Mouse (Mus musculus): ENCODE data around the gene Srgap1.

Gene Srgap1

GRCm38 (mm10) chr10:121886805-121887204, 160.3 kb downstream of the Srgap1 start:
- no peak for DNase-seq (ENCODE audit: extremely low spot score, low read depth, low spot score)

GRCm38 (mm10) chr10:121885512-121886218, 161.4 kb downstream of the Srgap1 start:
- DNase-seq (ENCODE audit: extremely low spot score, low read depth, low spot score), result no peak

DNA sequence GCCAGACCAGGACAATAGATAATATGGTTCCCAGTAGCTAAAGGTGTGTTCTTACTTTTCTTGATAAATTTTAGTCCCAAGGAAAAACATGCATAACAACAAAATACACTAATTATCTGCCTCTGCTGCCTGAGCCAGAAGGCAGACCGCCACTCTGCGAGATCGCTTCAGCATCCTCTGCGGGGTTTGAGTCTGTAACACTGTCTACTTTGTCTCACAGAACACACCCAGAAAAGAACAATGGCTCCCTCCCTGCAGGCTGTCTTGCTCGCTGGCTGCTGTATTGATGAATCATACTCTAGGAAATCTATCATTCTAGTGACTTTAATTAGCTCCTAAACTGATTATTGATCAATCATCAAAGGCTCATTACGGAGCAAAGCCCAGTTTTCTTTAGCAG, 164.7 kb downstream of the Srgap1 start:
- no peak for DNase-seq (ENCODE audit: extremely low spot score, low read depth, low spot score)

- no peak for DNase-seq (ENCODE audit: extremely low spot score, low read depth, low spot score)
Measured at GRCm38 (mm10) chr10:121878855-121879254, 168.3 kb downstream of the Srgap1 start.

- DNase-seq (ENCODE audit: extremely low spot score, low read depth, low spot score), result no peak
Measured at GRCm38 (mm10) chr10:121877906-121878305, 169.2 kb downstream of the Srgap1 start.

DNA sequence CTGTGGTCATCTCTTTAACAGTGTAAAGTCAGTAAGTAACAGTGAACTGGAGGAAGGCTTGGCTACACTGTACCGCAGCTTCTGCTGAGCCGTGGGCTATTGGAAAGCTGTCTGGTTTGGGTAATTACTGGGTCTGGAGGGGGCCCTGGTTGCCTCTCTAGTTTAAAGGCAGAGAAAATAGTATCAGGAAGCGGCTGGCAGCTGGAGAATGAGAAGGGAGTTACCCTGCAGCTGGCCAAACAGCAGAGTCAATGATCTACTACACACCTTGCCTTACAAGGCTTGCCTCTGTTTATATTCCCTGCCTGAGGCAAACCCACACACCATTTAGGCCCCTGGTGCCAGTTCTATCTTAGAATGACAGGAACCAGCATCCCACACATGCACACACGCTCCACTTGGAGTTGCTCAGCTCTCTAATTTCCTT, 174.0 kb downstream of the Srgap1 start:
- DNase-seq (ENCODE audit: extremely low spot score, low read depth, low spot score), result no peak

GRCm38 (mm10) chr10:121869941-121870340, 177.2 kb downstream of the Srgap1 start:
- DNase-seq (ENCODE audit: extremely low spot score, low read depth, low spot score), result no peak

GRCm38 (mm10) chr10:121868255-121868654, 178.9 kb downstream of the Srgap1 start:
- DNase-seq (ENCODE audit: extremely low spot score, low read depth, low spot score), result no peak

DNA sequence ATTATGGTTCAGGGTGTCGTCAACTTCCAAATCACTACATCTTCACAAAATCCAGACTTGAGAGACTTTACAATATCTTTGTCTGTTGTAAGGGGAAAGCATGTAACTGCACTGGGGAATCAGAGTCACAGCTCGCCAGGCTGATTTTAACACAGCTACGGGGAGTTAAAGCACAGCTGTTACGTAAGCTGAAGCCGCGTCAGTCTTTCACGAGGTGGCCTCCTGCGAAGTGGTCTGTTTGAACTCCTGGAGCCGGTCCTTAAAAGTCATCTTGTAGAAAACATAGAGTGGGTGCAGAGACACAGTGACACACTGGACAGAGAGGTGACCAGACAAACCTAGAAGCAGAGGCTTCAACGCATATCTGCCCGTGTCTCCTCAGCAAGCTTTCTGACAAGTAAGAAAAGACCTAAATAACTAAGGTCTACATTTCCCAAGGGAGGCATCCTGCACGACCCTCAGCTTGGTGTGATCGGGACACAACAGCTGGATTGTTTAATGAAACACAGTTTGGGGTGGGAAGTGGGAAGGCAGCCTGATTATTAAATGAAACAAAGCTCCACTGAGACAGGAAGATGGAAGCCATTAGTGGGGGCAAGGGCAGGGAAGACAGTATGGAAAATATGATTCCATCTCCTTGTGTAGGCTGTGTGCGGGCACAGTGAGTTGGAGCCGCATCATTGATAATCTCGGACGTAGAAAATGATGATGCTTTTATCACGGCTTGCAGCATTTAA, 181.4 kb downstream of the Srgap1 start:
- DNase-seq (ENCODE audit: extremely low spot score, low read depth, low spot score), result no peak

- no peak for DNase-seq (ENCODE audit: extremely low spot score, low read depth, low spot score)
Measured at GRCm38 (mm10) chr10:121860924-121861323, 186.2 kb downstream of the Srgap1 start.

DNA sequence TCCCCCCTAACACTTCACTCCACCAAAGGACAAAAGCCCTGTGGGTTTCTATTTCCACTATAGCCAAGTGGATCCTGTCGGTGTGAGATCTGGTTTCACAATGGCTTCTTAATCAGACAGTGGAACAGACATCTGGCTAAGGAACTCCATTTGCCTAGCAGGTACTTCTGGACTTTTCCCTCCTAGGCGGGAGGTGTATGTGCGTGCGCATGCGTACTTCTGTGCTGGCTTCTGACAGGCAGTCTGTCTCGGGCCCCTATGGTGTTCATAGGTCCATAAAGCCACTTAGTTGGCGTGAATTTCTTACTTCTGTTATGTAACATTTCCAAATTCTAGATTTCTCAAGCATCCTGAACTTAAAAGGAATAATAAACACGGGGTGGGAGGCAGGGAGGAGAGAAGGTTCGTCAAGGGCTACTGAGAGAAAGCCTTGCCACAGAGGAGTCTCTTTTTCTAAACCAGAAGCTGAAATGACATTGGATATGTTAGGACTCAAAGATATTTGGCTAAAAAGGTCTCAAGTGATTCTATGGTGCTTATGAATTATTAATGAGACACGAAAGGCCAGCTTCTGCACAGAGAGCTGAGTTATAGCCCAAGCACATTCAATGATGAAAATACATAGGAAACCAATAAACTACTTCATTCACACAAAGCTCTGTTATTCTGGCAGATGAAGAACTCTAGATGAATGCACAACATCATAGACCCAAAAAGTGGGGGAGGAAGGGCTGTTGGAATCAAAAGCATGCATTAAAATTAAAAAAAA, 187.1 kb downstream of the Srgap1 start:
- no peak for DNase-seq (ENCODE audit: extremely low spot score, low read depth, low spot score)

- no peak for DNase-seq (ENCODE audit: extremely low spot score, low read depth, low spot score)
Measured at GRCm38 (mm10) chr10:121858911-121859310, 188.2 kb downstream of the Srgap1 start.

DNA sequence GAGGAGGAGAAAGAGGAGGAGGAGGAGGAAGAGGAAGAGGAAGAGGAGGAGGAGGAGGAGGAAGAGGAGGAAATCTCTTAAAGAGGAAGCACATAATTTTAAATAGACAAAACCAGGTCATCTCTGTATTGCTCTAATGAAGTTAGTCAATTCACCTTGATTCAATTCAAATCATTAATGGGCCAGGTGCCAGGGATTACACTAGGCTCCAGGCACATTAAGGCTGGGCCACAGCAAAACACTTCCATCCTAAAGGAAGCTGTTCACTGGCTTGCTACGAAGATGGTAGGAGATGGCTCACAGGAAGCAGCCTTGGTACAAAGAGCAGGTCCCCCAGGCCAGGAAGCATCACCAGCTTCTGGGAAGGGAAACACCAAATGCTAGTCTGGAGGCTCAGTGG, 189.0 kb downstream of the Srgap1 start:
- DNase-seq (ENCODE audit: extremely low spot score, low read depth, low spot score), result no peak

GRCm38 (mm10) chr10:121855863-121856446, 191.2 kb downstream of the Srgap1 start:
- no peak for DNase-seq (ENCODE audit: extremely low spot score, low read depth, low spot score)

GRCm38 (mm10) chr10:121853385-121853808, 193.7 kb downstream of the Srgap1 start:
- no peak for DNase-seq (ENCODE audit: extremely low spot score, low read depth, low spot score)

DNA sequence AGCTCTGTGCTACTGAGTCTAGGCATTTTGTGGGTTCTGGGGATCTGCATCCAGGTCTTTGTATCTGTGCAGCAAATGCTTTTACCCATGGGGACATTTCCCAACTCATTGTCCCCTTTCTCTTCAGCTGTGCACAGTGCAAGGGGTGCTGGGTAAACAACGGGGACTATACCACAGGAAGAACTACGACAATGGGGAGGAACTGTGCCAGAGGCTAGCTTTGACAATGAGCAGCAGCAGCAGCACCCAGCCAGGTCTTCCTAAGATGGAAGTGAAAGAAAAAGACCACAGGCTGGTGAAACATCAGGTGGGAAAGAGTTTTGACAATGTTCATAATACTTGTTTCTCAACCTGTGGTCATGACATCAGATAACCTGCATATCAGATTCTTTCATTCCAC, 197.6 kb downstream of the Srgap1 start:
- no peak for DNase-seq (ENCODE audit: extremely low spot score, low read depth, low spot score)

DNA sequence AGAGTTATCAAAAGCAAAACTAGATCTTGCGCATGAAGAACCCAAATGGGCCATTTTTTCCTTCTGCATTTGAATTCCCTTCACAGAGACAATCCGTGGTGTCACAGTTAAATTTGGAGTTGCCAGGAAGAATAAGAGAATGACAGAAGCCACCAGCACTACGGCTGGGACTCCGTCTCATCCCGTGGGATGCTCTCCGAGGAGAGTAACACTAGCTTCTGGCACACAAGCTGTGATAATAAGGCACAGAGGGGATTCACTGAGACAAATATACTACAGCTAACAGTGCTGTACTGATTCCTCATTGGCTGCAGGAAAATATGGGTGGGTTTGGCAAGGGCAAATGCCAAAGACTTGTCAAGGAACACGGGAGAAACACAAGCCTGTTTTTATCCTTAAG, 201.4 kb downstream of the Srgap1 start:
- no peak for DNase-seq (ENCODE audit: extremely low spot score, low read depth, low spot score)

DNA sequence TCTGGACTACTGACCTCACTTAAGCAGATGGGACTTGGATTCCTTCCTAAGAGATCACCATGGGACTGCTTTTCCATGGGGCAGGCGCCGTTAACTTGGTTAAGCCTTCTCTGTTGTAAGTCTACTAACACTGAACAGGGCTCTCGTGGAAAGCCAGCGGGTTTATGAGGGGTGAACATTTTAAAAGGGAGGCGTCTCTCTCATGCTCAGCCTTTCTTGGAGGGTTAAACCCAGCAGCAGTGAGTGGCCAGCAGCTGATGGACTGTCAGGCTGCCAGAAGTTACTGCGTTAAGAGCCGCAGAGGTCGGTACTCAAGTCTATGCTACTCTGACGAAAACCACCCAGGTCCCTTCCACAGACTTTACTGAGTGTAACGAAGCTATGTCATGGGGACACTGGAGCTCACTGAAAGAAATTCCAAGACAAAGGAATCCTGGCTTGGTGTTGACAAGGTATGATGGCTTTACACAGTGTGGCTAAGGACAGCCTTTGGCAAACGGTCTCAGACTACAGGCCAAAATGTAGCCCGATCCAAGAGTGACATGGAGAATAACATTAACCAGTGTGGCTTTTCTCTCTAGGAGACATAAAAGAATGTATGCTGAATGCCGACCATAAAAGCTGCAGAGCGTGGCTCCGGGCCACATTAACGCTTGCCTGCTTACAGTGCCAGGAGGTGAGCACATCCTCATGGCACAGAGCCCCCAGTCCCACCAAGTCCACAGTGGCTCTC, 209.8 kb downstream of the Srgap1 start:
- peak; percentile 14 for DNase-seq (ENCODE audit: extremely low spot score, low read depth, low spot score)

- peak; percentile 30 for DNase-seq (ENCODE audit: extremely low spot score, low read depth, low spot score)
Measured at GRCm38 (mm10) chr10:121836507-121837165, 210.5 kb downstream of the Srgap1 start.

GRCm38 (mm10) chr10:121833443-121833842, 213.7 kb downstream of the Srgap1 start:
- DNase-seq (ENCODE audit: extremely low spot score, low read depth, low spot score), result no peak
